Mouse (Mus musculus): ENCODE data around the gene Cryl1.

GRCm38 (mm10) chr14:57349955-57350354 lies 48.4 kb downstream of the Cryl1 start:
- TF ChIP-seq EP300 (IDR thresholded peaks at IDR 0.05; ENCODE audit: insufficient read depth, low read depth, low read length) = no peak
- no peak for TF ChIP-seq POLR2A (IDR thresholded peaks at IDR 0.05; ENCODE audit: insufficient read depth, low read depth, low read length)
